Mouse (Mus musculus): ENCODE measurements around the gene Atg4a-ps. TPM values are rescaled to one million over a fixed set of nuclear protein-coding genes. Genes with fewer than 3 reads are reported as not detected.
A peak's percentile ranks its signal among the peaks of the same experiment; 100 is the strongest.

Atg4a-ps gene
- polyA plus RNA-seq, 1 experiment from 2014 or later: 0.47 TPM

- Histone ChIP-seq H3K4me3 (ENCODE audit: low read depth, low read length) (no peak overlapping the region), H3K4me1 (ENCODE audit: control insufficient read depth, insufficient read depth, low read length) (no peaks in the 10 kb centered on the region), H3K9me3 (ENCODE audit: control insufficient read depth, low read length) (no peaks in the 10 kb centered on the region), H3K36me3 (ENCODE audit: control insufficient read depth, insufficient read depth, low read length) (no peaks in the 10 kb centered on the region), H3K27me3 (replicated peaks; ENCODE audit: control insufficient read depth, insufficient read depth, low read length) (no peaks in the 10 kb centered on the region), H3K9ac (ENCODE audit: low read depth, low read length) (no peak overlapping the region), H3K4me2 (ENCODE audit: low read depth, low read length) (no peak overlapping the region), H3K27ac (replicated peaks; ENCODE audit: low read depth, low read length) (no peak overlapping the region)
- ATAC-seq (ENCODE audit: low read depth) (no peak), DNase-seq (ENCODE audit: low spot score) (no peak)
- WGBS: 67% methylated on average over 4 of the region's 4 CpGs
These were observed 26.2 kb upstream of the Atg4a-ps start for GRCm38 (mm10) chr3:103672113-103672512.

- ATAC-seq (ENCODE audit: low read depth) (no peak), DNase-seq (ENCODE audit: low spot score) (no peak)
- H3K27ac ChIP-seq (replicated peaks; ENCODE audit: low read depth, low read length): no peak overlapping the region
- WGBS: 92% methylated on average over 3 of the region's 3 CpGs
- no peak overlapping the region for H3K4me3 ChIP-seq (ENCODE audit: low read depth, low read length)
- H3K4me1 ChIP-seq (ENCODE audit: control insufficient read depth, insufficient read depth, low read length): peaks cover 4% of the 10 kb centered on the region; the same call in 1 of the 2 replicates
- H3K36me3 ChIP-seq (ENCODE audit: control insufficient read depth, insufficient read depth, low read length): no peaks in the 10 kb centered on the region
- H3K4me2 ChIP-seq (ENCODE audit: low read depth, low read length): no peak overlapping the region
- H3K9ac ChIP-seq (ENCODE audit: low read depth, low read length): no peak overlapping the region
- H3K9me3 ChIP-seq (ENCODE audit: control insufficient read depth, low read length): no peaks in the 10 kb centered on the region
- H3K27me3 ChIP-seq (replicated peaks; ENCODE audit: control insufficient read depth, insufficient read depth, low read length): no peaks in the 10 kb centered on the region
These were observed 17.5 kb upstream of the Atg4a-ps start for GRCm38 (mm10) chr3:103663385-103663784.

GRCm38 (mm10) chr3:103661714-103662113 lies 15.8 kb upstream of the Atg4a-ps start:
- Histone ChIP-seq H3K27me3 (replicated peaks; ENCODE audit: control insufficient read depth, insufficient read depth, low read length) (no peaks in the 10 kb centered on the region), H3K9me3 (ENCODE audit: control insufficient read depth, low read length) (no peaks in the 10 kb centered on the region), H3K36me3 (ENCODE audit: control insufficient read depth, insufficient read depth, low read length) (no peaks in the 10 kb centered on the region), H3K9ac (ENCODE audit: low read depth, low read length) (no peak overlapping the region), H3K4me2 (ENCODE audit: low read depth, low read length) (no peak overlapping the region), H3K27ac (replicated peaks; ENCODE audit: low read depth, low read length) (no peak overlapping the region), H3K4me1 (ENCODE audit: control insufficient read depth, insufficient read depth, low read length) (peaks cover 6% of the 10 kb centered on the region; the same call in 1 of the 2 replicates), H3K4me3 (ENCODE audit: low read depth, low read length) (no peak overlapping the region)
- WGBS: 90% methylated on average over 8 of the region's 8 CpGs
- ATAC-seq (ENCODE audit: low read depth) (no peak), DNase-seq (ENCODE audit: low spot score) (no peak)

- WGBS: 61% methylated on average over 2 of the region's 2 CpGs
- ATAC-seq (ENCODE audit: low read depth): no peak
These were observed 14.1 kb upstream of the Atg4a-ps start for GRCm38 (mm10) chr3:103660012-103660411.

GRCm38 (mm10) chr3:103650406-103650805 lies 4.5 kb upstream of the Atg4a-ps start:
- ATAC-seq (ENCODE audit: low read depth): no peak
- DNase-seq (ENCODE audit: low spot score): peak; percentile 33
- no peaks in the 10 kb centered on the region for H3K36me3 ChIP-seq (ENCODE audit: control insufficient read depth, insufficient read depth, low read length)
- H3K9me3 ChIP-seq (ENCODE audit: control insufficient read depth, low read length): no peaks in the 10 kb centered on the region
- H3K9ac ChIP-seq (ENCODE audit: low read depth, low read length): no peak overlapping the region
- H3K27ac ChIP-seq (replicated peaks; ENCODE audit: low read depth, low read length): no peak overlapping the region
- H3K27me3 ChIP-seq (replicated peaks; ENCODE audit: control insufficient read depth, insufficient read depth, low read length): no peaks in the 10 kb centered on the region
- no peak overlapping the region for H3K4me2 ChIP-seq (ENCODE audit: low read depth, low read length)
- H3K4me3 ChIP-seq (ENCODE audit: low read depth, low read length): no peak overlapping the region
- no peaks in the 10 kb centered on the region for H3K4me1 ChIP-seq (ENCODE audit: control insufficient read depth, insufficient read depth, low read length)
- 39% methylated on average over 1 of the region's 1 CpGs for WGBS

More at GRCm38 (mm10) chr3:103660012-103660411, 14.1 kb upstream of the Atg4a-ps start:
- no peak for DNase-seq (ENCODE audit: low spot score)
- Histone ChIP-seq H3K36me3 (ENCODE audit: control insufficient read depth, insufficient read depth, low read length) (no peaks in the 10 kb centered on the region), H3K4me1 (ENCODE audit: control insufficient read depth, insufficient read depth, low read length) (peaks cover 6% of the 10 kb centered on the region; the same call in 1 of the 2 replicates), H3K4me2 (ENCODE audit: low read depth, low read length) (no peak overlapping the region), H3K27ac (replicated peaks; ENCODE audit: low read depth, low read length) (no peak overlapping the region), H3K4me3 (ENCODE audit: low read depth, low read length) (no peak overlapping the region), H3K9ac (ENCODE audit: low read depth, low read length) (no peak overlapping the region), H3K27me3 (replicated peaks; ENCODE audit: control insufficient read depth, insufficient read depth, low read length) (no peaks in the 10 kb centered on the region), H3K9me3 (ENCODE audit: control insufficient read depth, low read length) (no peaks in the 10 kb centered on the region)

- 82% methylated on average over 6 of the region's 6 CpGs for WGBS
These were observed 3.8 kb upstream of the Atg4a-ps start for GRCm38 (mm10) chr3:103649716-103650115.

GRCm38 (mm10) chr3:103648486-103648885 lies 2.6 kb upstream of the Atg4a-ps start:
- Histone ChIP-seq H3K4me3 (ENCODE audit: low read depth, low read length) (no peak overlapping the region), H3K27me3 (replicated peaks; ENCODE audit: control insufficient read depth, insufficient read depth, low read length) (no peaks in the 10 kb centered on the region), H3K27ac (replicated peaks; ENCODE audit: low read depth, low read length) (no peak overlapping the region), H3K36me3 (ENCODE audit: control insufficient read depth, insufficient read depth, low read length) (no peaks in the 10 kb centered on the region), H3K9ac (ENCODE audit: low read depth, low read length) (no peak overlapping the region), H3K4me2 (ENCODE audit: low read depth, low read length) (no peak overlapping the region), H3K4me1 (ENCODE audit: control insufficient read depth, insufficient read depth, low read length) (no peaks in the 10 kb centered on the region), H3K9me3 (ENCODE audit: control insufficient read depth, low read length) (no peaks in the 10 kb centered on the region)
- ATAC-seq (ENCODE audit: low read depth): no peak
- DNase-seq (ENCODE audit: low spot score): no peak
- WGBS: 66% methylated on average over 4 of the region's 4 CpGs

More at GRCm38 (mm10) chr3:103649716-103650115, 3.8 kb upstream of the Atg4a-ps start:
- Histone ChIP-seq H3K27me3 (replicated peaks; ENCODE audit: control insufficient read depth, insufficient read depth, low read length) (no peaks in the 10 kb centered on the region), H3K9me3 (ENCODE audit: control insufficient read depth, low read length) (no peaks in the 10 kb centered on the region), H3K27ac (replicated peaks; ENCODE audit: low read depth, low read length) (no peak overlapping the region), H3K9ac (ENCODE audit: low read depth, low read length) (no peak overlapping the region), H3K4me3 (ENCODE audit: low read depth, low read length) (no peak overlapping the region), H3K36me3 (ENCODE audit: control insufficient read depth, insufficient read depth, low read length) (no peaks in the 10 kb centered on the region), H3K4me2 (ENCODE audit: low read depth, low read length) (no peak overlapping the region), H3K4me1 (ENCODE audit: control insufficient read depth, insufficient read depth, low read length) (no peaks in the 10 kb centered on the region)
- ATAC-seq (ENCODE audit: low read depth) (no peak), DNase-seq (ENCODE audit: low spot score) (no peak)

- H3K27me3 ChIP-seq (replicated peaks; ENCODE audit: control insufficient read depth, insufficient read depth, low read length): no peaks in the 10 kb centered on the region
- H3K9ac ChIP-seq (ENCODE audit: low read depth, low read length): no peak overlapping the region
- H3K4me2 ChIP-seq (ENCODE audit: low read depth, low read length): no peak overlapping the region
- H3K4me1 ChIP-seq (ENCODE audit: control insufficient read depth, insufficient read depth, low read length): no peaks in the 10 kb centered on the region
- H3K9me3 ChIP-seq (ENCODE audit: control insufficient read depth, low read length): no peaks in the 10 kb centered on the region
- WGBS: 73% methylated on average over 11 of the region's 11 CpGs
- no peak for DNase-seq (ENCODE audit: low spot score)
- no peaks in the 10 kb centered on the region for H3K36me3 ChIP-seq (ENCODE audit: control insufficient read depth, insufficient read depth, low read length)
- no peak overlapping the region for H3K4me3 ChIP-seq (ENCODE audit: low read depth, low read length)
- ATAC-seq (ENCODE audit: low read depth): no peak
- no peak overlapping the region for H3K27ac ChIP-seq (replicated peaks; ENCODE audit: low read depth, low read length)
These were observed 1.4 kb upstream of the Atg4a-ps start for GRCm38 (mm10) chr3:103647164-103647867.

GRCm38 (mm10) chr3:103641301-103641700 lies 4.6 kb downstream of the Atg4a-ps start:
- Histone ChIP-seq H3K4me2 (ENCODE audit: low read depth, low read length) (no peak overlapping the region), H3K4me1 (ENCODE audit: control insufficient read depth, insufficient read depth, low read length) (no peaks in the 10 kb centered on the region), H3K9me3 (ENCODE audit: control insufficient read depth, low read length) (no peaks in the 10 kb centered on the region), H3K36me3 (ENCODE audit: control insufficient read depth, insufficient read depth, low read length) (no peaks in the 10 kb centered on the region), H3K27me3 (replicated peaks; ENCODE audit: control insufficient read depth, insufficient read depth, low read length) (no peaks in the 10 kb centered on the region), H3K27ac (replicated peaks; ENCODE audit: low read depth, low read length) (no peak overlapping the region), H3K4me3 (ENCODE audit: low read depth, low read length) (no peak overlapping the region), H3K9ac (ENCODE audit: low read depth, low read length) (no peak overlapping the region)
- WGBS: 61% methylated on average over 7 of the region's 7 CpGs
- DNase-seq (ENCODE audit: low spot score) (no peak), ATAC-seq (ENCODE audit: low read depth) (no peak)
